Mouse (Mus musculus) CD4-positive, CD25-positive, alpha-beta regulatory T cell, adult 2 months (primary cell): ENCODE measurements around the gene Pdik1l.

Experiments used
- DNase-seq: peaks from one replicate; pipeline ENCODE4 v3.0.0-alpha.2; 2012; ENCODE audit warnings: low read depth, low spot score

Pdik1l gene

GRCm38 (mm10) chr4:134287575-134288025 lies at the start of gene Pdik1l:
TSS of gene Pdik1l (minus strand) at chr4:134287895.
- DNase-seq: peak; percentile 88

- DNase-seq: no peak
Measured at GRCm38 (mm10) chr4:134330281-134330680, 42.6 kb upstream of the Pdik1l start.

GRCm38 (mm10) chr4:134328832-134329231 lies 41.1 kb upstream of the Pdik1l start:
- no peak for DNase-seq

GRCm38 (mm10) chr4:134328151-134328550 lies 40.5 kb upstream of the Pdik1l start:
- no peak for DNase-seq

- no peak for DNase-seq
Measured at GRCm38 (mm10) chr4:134326859-134327530, 39.3 kb upstream of the Pdik1l start.

- no peak for DNase-seq
Measured at GRCm38 (mm10) chr4:134324655-134325054, 37.0 kb upstream of the Pdik1l start.

GRCm38 (mm10) chr4:134321524-134321923 lies 33.8 kb upstream of the Pdik1l start:
- peak; percentile 16 for DNase-seq

GRCm38 (mm10) chr4:134319674-134320073 lies 32.0 kb upstream of the Pdik1l start:
- no peak for DNase-seq

- DNase-seq: no peak
Measured at GRCm38 (mm10) chr4:134319074-134319473, 31.4 kb upstream of the Pdik1l start.

GRCm38 (mm10) chr4:134316390-134316789 lies 28.7 kb upstream of the Pdik1l start:
- no peak for DNase-seq

GRCm38 (mm10) chr4:134315470-134315869 lies 27.8 kb upstream of the Pdik1l start:
- no peak for DNase-seq

GRCm38 (mm10) chr4:134314876-134315275 lies 27.2 kb upstream of the Pdik1l start, which contains the start of gene Trim63:
TSS of gene Trim63 (plus strand) at chr4:134315120.
- no peak for DNase-seq

- DNase-seq: no peak
Measured at GRCm38 (mm10) chr4:134314081-134314655, 26.5 kb upstream of the Pdik1l start.

GRCm38 (mm10) chr4:134312901-134313300 lies 25.2 kb upstream of the Pdik1l start:
- peak; percentile 45 for DNase-seq

- DNase-seq: no peak
Measured at GRCm38 (mm10) chr4:134312341-134312740, 24.6 kb upstream of the Pdik1l start.

GRCm38 (mm10) chr4:134311784-134312183 lies 24.1 kb upstream of the Pdik1l start:
- DNase-seq: no peak

- DNase-seq: no peak
Measured at GRCm38 (mm10) chr4:134310656-134311055, 23.0 kb upstream of the Pdik1l start.

- no peak for DNase-seq
Measured at GRCm38 (mm10) chr4:134310106-134310505, 22.4 kb upstream of the Pdik1l start.

- peak; percentile 51 for DNase-seq
Measured at GRCm38 (mm10) chr4:134307367-134308072, 19.8 kb upstream of the Pdik1l start.

GRCm38 (mm10) chr4:134306963-134307362 lies 19.3 kb upstream of the Pdik1l start:
- no peak for DNase-seq

- DNase-seq: no peak
Measured at GRCm38 (mm10) chr4:134302084-134302483, 14.4 kb upstream of the Pdik1l start.

- no peak for DNase-seq
Measured at GRCm38 (mm10) chr4:134300316-134300715, 12.6 kb upstream of the Pdik1l start.

GRCm38 (mm10) chr4:134299498-134299810 lies 11.8 kb upstream of the Pdik1l start:
- DNase-seq: no peak
